Mouse (Mus musculus): ENCODE data around the gene Olfr1442.
A peak's percentile ranks its signal among the peaks of the same experiment; 100 is the strongest.
"Not testable (repeated sequence)": the region's sequence is repeated elsewhere in the genome, so short reads cannot be mapped to it uniquely, and the experiment has no call there.

The Olfr1442 gene

GRCm38 (mm10) chr19:12670139-12670538, at the start of gene Olfr1442:
TSS of gene Olfr1442 (plus strand) at chr19:12670439.
- no peak for DNase-seq (ENCODE audit: low read depth, low spot score)

GRCm38 (mm10) chr19:12633176-12633575, 37.1 kb upstream of the Olfr1442 start, which contains the start of gene Glyat:
TSS of gene Glyat (plus strand) at chr19:12633308.
- no peak for DNase-seq (ENCODE audit: low read depth, low spot score)

- DNase-seq (ENCODE audit: low read depth, low spot score): no peak
Observed at GRCm38 (mm10) chr19:12634259-12634658, 36.0 kb upstream of the Olfr1442 start.

GRCm38 (mm10) chr19:12634963-12635362, 35.3 kb upstream of the Olfr1442 start:
- DNase-seq (ENCODE audit: low read depth, low spot score): no peak

GRCm38 (mm10) chr19:12636863-12637262, 33.4 kb upstream of the Olfr1442 start:
- no peak for DNase-seq (ENCODE audit: low read depth, low spot score)

GRCm38 (mm10) chr19:12638049-12638448, 32.2 kb upstream of the Olfr1442 start:
- DNase-seq (ENCODE audit: low read depth, low spot score): no peak

- DNase-seq (ENCODE audit: low read depth, low spot score): no peak
Observed at GRCm38 (mm10) chr19:12649511-12649910, 20.7 kb upstream of the Olfr1442 start.

GRCm38 (mm10) chr19:12666156-12666555, 4.1 kb upstream of the Olfr1442 start:
- DNase-seq (ENCODE audit: low read depth, low spot score): no peak

- not testable (repeated sequence) for DNase-seq (ENCODE audit: low read depth, low spot score)
Observed at GRCm38 (mm10) chr19:12668601-12669000, 1.6 kb upstream of the Olfr1442 start.

- DNase-seq (ENCODE audit: low read depth, low spot score): no peak
Observed at GRCm38 (mm10) chr19:12671051-12671450, 812 bp downstream of the Olfr1442 start.

GRCm38 (mm10) chr19:12677812-12678211, 7.6 kb downstream of the Olfr1442 start, which contains the start of gene Olfr1443:
TSS of gene Olfr1443 (plus strand) at chr19:12678112.
- no peak for DNase-seq (ENCODE audit: low read depth, low spot score)

- no peak for DNase-seq (ENCODE audit: low read depth, low spot score)
Observed at GRCm38 (mm10) chr19:12684638-12685037, 14.4 kb downstream of the Olfr1442 start.

- no peak for DNase-seq (ENCODE audit: low read depth, low spot score)
Observed at GRCm38 (mm10) chr19:12685231-12685630, 15.0 kb downstream of the Olfr1442 start.

- no peak for DNase-seq (ENCODE audit: low read depth, low spot score)
Observed at GRCm38 (mm10) chr19:12695590-12695989, 25.4 kb downstream of the Olfr1442 start, which contains the start of gene Keg1. TSS of gene Keg1 (plus strand) at chr19:12695786.

GRCm38 (mm10) chr19:12696221-12696620, 26.0 kb downstream of the Olfr1442 start:
- DNase-seq (ENCODE audit: low read depth, low spot score): no peak

- DNase-seq (ENCODE audit: low read depth, low spot score): no peak
Observed at GRCm38 (mm10) chr19:12708458-12708857, 38.2 kb downstream of the Olfr1442 start.

- no peak for DNase-seq (ENCODE audit: low read depth, low spot score)
Observed at GRCm38 (mm10) chr19:12708986-12709385, 38.7 kb downstream of the Olfr1442 start.

- no peak for DNase-seq (ENCODE audit: low read depth, low spot score)
Observed at GRCm38 (mm10) chr19:12719189-12719588, 49.0 kb downstream of the Olfr1442 start.

- DNase-seq (ENCODE audit: low read depth, low spot score): no peak
Observed at GRCm38 (mm10) chr19:12720463-12720862, 50.2 kb downstream of the Olfr1442 start.

GRCm38 (mm10) chr19:12720919-12721318, 50.7 kb downstream of the Olfr1442 start:
- DNase-seq (ENCODE audit: low read depth, low spot score): not testable (repeated sequence)

GRCm38 (mm10) chr19:12721596-12721995, 51.4 kb downstream of the Olfr1442 start:
- DNase-seq (ENCODE audit: low read depth, low spot score): not testable (repeated sequence)

- DNase-seq (ENCODE audit: low read depth, low spot score): peak; percentile 33
Observed at GRCm38 (mm10) chr19:12722308-12722707, 52.1 kb downstream of the Olfr1442 start.

GRCm38 (mm10) chr19:12725851-12726250, 55.6 kb downstream of the Olfr1442 start:
- DNase-seq (ENCODE audit: low read depth, low spot score): no peak

All from A20 (cell line).